Mouse (Mus musculus): ENCODE measurements around the gene Cep126. TPM values are rescaled to one million over a fixed set of nuclear protein-coding genes. Genes with fewer than 3 reads are reported as not detected.

Cep126 gene
- total and polyA plus RNA-seq, 2 experiments from 2014 or later = 1.8 to 9.4 TPM

DNA sequence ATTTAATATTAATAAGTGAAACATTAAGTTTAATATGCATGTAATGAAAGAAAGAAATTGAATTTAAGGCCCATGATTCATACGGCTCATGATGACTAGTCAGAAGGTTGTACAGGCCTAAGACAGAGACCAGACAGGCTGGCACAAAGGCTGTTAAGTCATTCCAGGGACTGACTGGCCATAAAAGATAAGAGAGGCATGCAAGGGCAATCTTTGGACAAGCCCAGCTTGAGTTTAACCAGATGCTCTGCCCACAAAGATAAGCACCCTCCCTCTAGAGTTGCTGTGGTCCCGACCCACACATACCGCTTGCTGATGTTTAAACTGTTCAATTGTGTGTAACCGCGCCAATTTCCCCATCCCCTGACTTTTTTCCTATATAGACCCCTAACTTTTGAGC is 19.6 kb downstream of the Cep126 start:
- H3K4me2 ChIP-seq (ENCODE audit: low read depth) = no peak overlapping the region
- H3K27ac ChIP-seq (ENCODE audit: low read depth, low read length) = no peak overlapping the region
- DNase-seq (no peak), ATAC-seq (no peak)
- H3K9me3 ChIP-seq (ENCODE audit: low read length) = no peaks in the 10 kb centered on the region
- peaks cover 5% of the 10 kb centered on the region; the same call in 1 of the 2 replicates for H3K36me3 ChIP-seq (ENCODE audit: insufficient read depth)
- no peaks in the 10 kb centered on the region for H3K27me3 ChIP-seq (ENCODE audit: insufficient read depth, low read length)
- no peak overlapping the region for H3K4me3 ChIP-seq (ENCODE audit: low read depth, low read length)
- no peak overlapping the region for H3K9ac ChIP-seq
- no peak for TF ChIP-seq CTCF (IDR thresholded peaks at IDR 0.05; ENCODE audit: low read depth)
- no peaks in the 10 kb centered on the region for H3K4me1 ChIP-seq (ENCODE audit: insufficient read depth)
- 95% methylated on average over 5 of the region's 5 CpGs for WGBS

DNA sequence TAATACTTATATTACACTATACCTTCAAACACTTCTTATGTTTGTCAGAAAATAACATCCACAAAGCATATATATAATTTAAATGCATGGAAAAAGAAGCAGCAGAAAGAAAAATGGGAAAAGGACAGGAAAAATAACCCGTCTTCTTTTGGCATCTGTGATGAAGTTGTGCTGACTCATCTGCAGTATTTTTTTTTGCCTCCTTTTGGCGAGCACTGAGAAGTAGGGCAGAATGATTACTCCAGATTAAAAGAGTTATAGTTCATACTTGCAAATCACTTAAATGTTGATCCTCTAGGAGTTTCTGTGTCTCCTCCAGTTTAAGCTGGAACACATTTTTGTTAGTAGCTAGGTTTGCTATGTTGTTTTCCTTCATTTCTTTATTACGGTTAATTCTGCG is 31.0 kb downstream of the Cep126 start:
- WGBS = 89% methylated on average over 4 of the region's 4 CpGs

DNA sequence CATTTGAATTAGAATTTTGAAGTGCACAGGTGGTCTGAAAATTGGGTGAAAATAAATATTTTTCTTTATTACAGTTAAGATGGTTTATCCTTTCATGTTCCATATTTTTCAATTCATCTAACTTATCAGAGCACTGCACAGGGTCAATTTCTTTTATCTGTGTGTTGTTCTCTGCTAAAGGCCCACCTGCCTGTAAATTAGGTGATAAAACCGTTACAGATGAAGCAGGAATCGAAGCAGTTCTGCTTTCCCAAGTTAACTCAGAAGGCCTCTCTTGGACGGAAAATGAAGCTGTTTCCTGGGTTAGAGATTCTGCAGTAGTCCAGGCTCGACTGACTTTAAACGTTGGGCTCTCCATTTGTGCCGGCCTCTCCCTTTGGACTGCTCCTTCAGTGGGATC is 33.1 kb downstream of the Cep126 start:
- H3K4me3 ChIP-seq (ENCODE audit: low read depth, low read length) = no peak overlapping the region
- no peak overlapping the region for H3K4me2 ChIP-seq (ENCODE audit: low read depth)
- no peaks in the 10 kb centered on the region for H3K9me3 ChIP-seq (ENCODE audit: low read length)
- 88% methylated on average over 6 of the region's 6 CpGs for WGBS
- no peak for ATAC-seq
- H3K9ac ChIP-seq = no peak overlapping the region
- H3K36me3 ChIP-seq (ENCODE audit: insufficient read depth) = no peaks in the 10 kb centered on the region
- no peaks in the 10 kb centered on the region for H3K4me1 ChIP-seq (ENCODE audit: insufficient read depth)
- H3K27me3 ChIP-seq (ENCODE audit: insufficient read depth, low read length) = no peaks in the 10 kb centered on the region
- no peak for DNase-seq
- TF ChIP-seq CTCF (IDR thresholded peaks at IDR 0.05; ENCODE audit: low read depth) = no peak
- H3K27ac ChIP-seq (ENCODE audit: low read depth, low read length) = no peak overlapping the region

More for the DNA sequence above, 31.0 kb downstream of the Cep126 start:
- no peak overlapping the region for H3K27ac ChIP-seq (ENCODE audit: low read depth, low read length)
- TF ChIP-seq CTCF (IDR thresholded peaks at IDR 0.05; ENCODE audit: low read depth) = no peak
- DNase-seq (no peak), ATAC-seq (no peak)
- no peaks in the 10 kb centered on the region for H3K4me1 ChIP-seq (ENCODE audit: insufficient read depth)
- H3K9ac ChIP-seq = no peak overlapping the region
- H3K4me2 ChIP-seq (ENCODE audit: low read depth) = no peak overlapping the region
- no peaks in the 10 kb centered on the region for H3K9me3 ChIP-seq (ENCODE audit: low read length)
- no peaks in the 10 kb centered on the region for H3K36me3 ChIP-seq (ENCODE audit: insufficient read depth)
- no peaks in the 10 kb centered on the region for H3K27me3 ChIP-seq (ENCODE audit: insufficient read depth, low read length)
- H3K4me3 ChIP-seq (ENCODE audit: low read depth, low read length) = no peak overlapping the region

DNA sequence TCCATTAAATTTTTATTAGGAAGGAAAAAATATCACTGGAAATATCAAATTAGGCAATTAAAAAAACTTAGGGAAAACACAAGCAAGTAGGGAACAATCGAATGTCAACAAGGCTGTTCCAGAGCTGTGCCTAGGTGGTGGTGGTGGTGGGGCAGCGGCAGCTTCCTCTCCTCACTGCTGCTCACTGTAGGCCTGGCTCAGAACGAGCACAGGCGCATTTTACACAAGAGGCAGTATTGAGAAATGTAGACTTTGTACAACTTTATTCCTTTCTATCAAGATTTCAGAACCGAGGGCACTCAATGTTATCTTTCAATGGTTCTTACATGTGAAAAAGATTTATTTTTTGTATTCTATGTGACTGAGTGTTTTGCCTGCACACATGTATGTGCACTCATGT is 55.2 kb downstream of the Cep126 start:
- Histone ChIP-seq H3K9me3 (ENCODE audit: low read length) (no peaks in the 10 kb centered on the region), H3K36me3 (ENCODE audit: insufficient read depth) (no peaks in the 10 kb centered on the region), H3K4me1 (ENCODE audit: insufficient read depth) (no peaks in the 10 kb centered on the region), H3K27me3 (ENCODE audit: insufficient read depth, low read length) (no peaks in the 10 kb centered on the region), H3K9ac (no peak overlapping the region), H3K4me3 (ENCODE audit: low read depth, low read length) (no peak overlapping the region), H3K4me2 (ENCODE audit: low read depth) (no peak overlapping the region), H3K27ac (ENCODE audit: low read depth, low read length) (no peak overlapping the region)
- DNase-seq = no peak
- ATAC-seq = no peak
- WGBS = 91% methylated on average over 5 of the region's 5 CpGs
- TF ChIP-seq CTCF (IDR thresholded peaks at IDR 0.05; ENCODE audit: low read depth) = no peak

DNA sequence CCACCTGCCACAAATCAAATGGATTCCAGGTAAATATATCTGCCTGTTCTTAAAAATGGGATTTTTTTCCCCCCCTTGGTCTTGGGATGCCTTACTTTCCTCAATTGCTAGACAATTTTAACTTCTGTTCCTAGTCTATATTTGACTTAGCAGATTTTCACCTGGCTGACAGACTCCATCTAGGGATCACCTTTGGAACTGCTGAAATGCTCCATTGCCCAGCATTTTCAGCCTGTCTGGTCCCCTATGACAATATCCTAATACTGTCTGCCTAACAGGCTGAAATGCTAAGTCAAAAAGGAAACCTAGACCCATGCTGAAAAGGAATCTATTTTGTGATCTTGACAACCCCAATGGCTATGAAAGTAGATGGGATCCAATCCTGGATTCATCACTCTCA is 59.7 kb downstream of the Cep126 start:
- DNase-seq (peak; percentile 17), ATAC-seq (0 out of 2 replicates have a peak, but pooled peaks have one; percentile 23)
- H3K9ac ChIP-seq = no peak overlapping the region
- H3K9me3 ChIP-seq (ENCODE audit: low read length) = no peaks in the 10 kb centered on the region
- H3K36me3 ChIP-seq (ENCODE audit: insufficient read depth) = no peaks in the 10 kb centered on the region
- H3K27ac ChIP-seq (ENCODE audit: low read depth, low read length) = no peak overlapping the region
- peak; percentile 48 for TF ChIP-seq CTCF (IDR thresholded peaks at IDR 0.05; ENCODE audit: low read depth)
- no peaks in the 10 kb centered on the region for H3K27me3 ChIP-seq (ENCODE audit: insufficient read depth, low read length)
- no peaks in the 10 kb centered on the region for H3K4me1 ChIP-seq (ENCODE audit: insufficient read depth)
- no peak overlapping the region for H3K4me2 ChIP-seq (ENCODE audit: low read depth)
- H3K4me3 ChIP-seq (ENCODE audit: low read depth, low read length) = no peak overlapping the region

DNA sequence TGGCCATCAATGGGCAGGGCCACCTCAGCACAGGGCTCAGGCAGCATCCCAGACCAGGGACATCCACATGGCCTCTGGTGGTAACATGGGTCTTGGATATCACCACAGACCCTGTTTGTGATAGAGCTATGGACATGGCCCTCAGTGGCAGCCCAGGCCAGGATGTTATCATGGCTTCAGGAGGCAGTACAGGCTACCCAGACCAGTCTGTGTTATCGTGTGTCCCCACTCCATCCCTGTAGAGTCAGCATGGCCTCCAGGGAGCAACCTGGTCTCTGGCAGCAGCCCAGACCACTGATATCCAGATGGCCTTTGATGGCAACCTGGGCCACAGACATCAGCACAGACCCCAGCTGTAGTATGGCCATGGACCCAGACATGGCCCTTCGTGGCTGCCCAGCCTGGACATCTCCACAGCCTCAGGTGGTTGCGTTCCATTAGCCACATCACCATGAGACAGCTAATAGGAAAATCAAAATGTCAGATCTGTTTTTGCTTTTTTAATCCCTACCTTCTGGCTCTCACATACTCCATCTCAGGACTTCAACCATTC is 60.8 kb downstream of the Cep126 start:
- Histone ChIP-seq H3K4me1 (ENCODE audit: insufficient read depth) (no peaks in the 10 kb centered on the region), H3K27ac (ENCODE audit: low read depth, low read length) (no peak overlapping the region), H3K9ac (no peak overlapping the region), H3K27me3 (ENCODE audit: insufficient read depth, low read length) (no peaks in the 10 kb centered on the region), H3K36me3 (ENCODE audit: insufficient read depth) (no peaks in the 10 kb centered on the region), H3K9me3 (ENCODE audit: low read length) (no peaks in the 10 kb centered on the region), H3K4me3 (ENCODE audit: low read depth, low read length) (no peak overlapping the region), H3K4me2 (ENCODE audit: low read depth) (no peak overlapping the region)
- TF ChIP-seq CTCF (IDR thresholded peaks at IDR 0.05; ENCODE audit: low read depth) = no peak
- ATAC-seq (no peak), DNase-seq (no peak)
- 99% methylated on average over 3 of the region's 3 CpGs for WGBS

DNA sequence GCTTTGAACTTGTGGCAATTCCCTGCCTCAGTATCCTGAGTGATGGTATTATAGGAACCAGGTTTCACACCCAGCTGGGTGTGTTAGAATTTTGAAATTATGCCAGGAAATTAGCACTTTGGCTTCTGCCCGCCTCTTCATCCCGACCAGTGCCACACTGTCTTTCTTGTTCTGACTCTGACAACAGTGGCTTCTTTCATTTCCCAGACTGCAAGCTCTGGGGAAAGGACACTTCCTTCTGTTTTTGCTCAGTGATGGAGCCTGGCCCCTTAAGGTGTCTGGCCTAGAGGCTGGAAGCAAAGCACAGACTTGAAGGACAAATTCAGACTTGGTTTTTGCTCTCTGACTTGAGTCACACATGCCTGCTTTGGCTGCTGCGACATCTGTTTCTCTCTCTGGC is 74.5 kb downstream of the Cep126 start:
- WGBS = 59% methylated on average over 3 of the region's 3 CpGs
- H3K4me2 ChIP-seq (ENCODE audit: low read depth) = no peak overlapping the region
- H3K9ac ChIP-seq = no peak overlapping the region
- H3K9me3 ChIP-seq (ENCODE audit: low read length) = no peaks in the 10 kb centered on the region
- no peak overlapping the region for H3K4me3 ChIP-seq (ENCODE audit: low read depth, low read length)
- H3K27ac ChIP-seq (ENCODE audit: low read depth, low read length) = no peak overlapping the region
- TF ChIP-seq CTCF (IDR thresholded peaks at IDR 0.05; ENCODE audit: low read depth) = no peak
- no peaks in the 10 kb centered on the region for H3K27me3 ChIP-seq (ENCODE audit: insufficient read depth, low read length)
- ATAC-seq (peak; percentile 51; the same call in 1 of the 2 replicates), DNase-seq (no peak)
- H3K4me1 ChIP-seq (ENCODE audit: insufficient read depth) = no peaks in the 10 kb centered on the region
- H3K36me3 ChIP-seq (ENCODE audit: insufficient read depth) = no peaks in the 10 kb centered on the region

All from forebrain, postnatal 0 days (tissue).